ENCODE assay signal across 11 mouse cellular contexts in the genomic region with DNA sequence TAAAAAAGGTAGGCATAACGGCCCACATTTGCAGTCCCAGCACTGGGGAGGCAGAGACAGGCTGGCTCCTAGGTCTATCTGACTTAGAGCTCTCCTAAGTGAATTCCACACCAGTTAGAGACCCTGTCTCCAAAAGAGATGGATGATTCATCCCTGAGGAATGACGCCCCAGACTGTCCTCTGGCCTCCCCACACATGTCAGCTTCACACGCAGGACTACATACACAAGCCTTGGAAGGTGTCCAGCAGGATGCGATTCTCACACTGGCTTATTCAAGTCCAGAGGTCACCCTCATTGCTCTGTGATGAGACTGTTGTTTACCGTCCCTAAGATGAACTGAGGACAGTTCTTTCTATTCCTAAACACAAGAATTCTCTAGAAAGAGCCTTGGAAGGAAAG. TPM values are rescaled to one million over a fixed set of nuclear protein-coding genes. Genes with fewer than 3 reads are reported as not detected.
A peak's percentile ranks its signal among the peaks of the same experiment; 100 is the strongest.
DNase-seq lines count a peak whose midpoint lies in the region.
"Had no signal": no experiment of that assay in that cellular context is flagged by ENCODE, and none has a peak within 500 bp of the region (broad histone marks: within the 10 kb centered on the region; RNA-seq: fewer than 3 reads in every experiment).

No protein-coding gene starts in this region.

- peak; percentile 77 for DNase-seq in cerebellum, adult 9-10 months
- no peak for DNase-seq in cerebellum, adult 8-10 months
- peak; percentile 72 for DNase-seq in kidney, postnatal 14 days
- DNase-seq in kidney, adult 18-20 months = no peak
- DNase-seq in Muller cell, postnatal 12 days (ENCODE audit: inconsistent ontology term) = peak; percentile 77
- peak; percentile 54 for DNase-seq in lung, postnatal 14 days
- DNase-seq in urinary bladder, postnatal 14 days (ENCODE audit: low spot score) = no peak
- no peak for DNase-seq in adrenal gland, adult 8-10 months
- DNase-seq: gastrocnemius, adult 2 months; spleen, adult 18-20 months; thymus, postnatal 14 days had no signal

RNA-seq across cellular contexts. Expression of a gene that starts 12.2 kb away (rescaled TPM):
- total RNA-seq in adrenal gland, adult 8-10 months (2022) = 1 to 10 TPM; 3.9 to 7.9 (median 6.1) TPM

Comparison
In these comparisons a context has a peak if more than half of its experiments do, and no peak if none do; other contexts are left out.
1. DNase-seq: peak in cerebellum, adult 9-10 months (single experiment), kidney, postnatal 14 days (single experiment), Muller cell, postnatal 12 days (single experiment) and lung, postnatal 14 days (single experiment); none in cerebellum, adult 8-10 months (single experiment), kidney, adult 18-20 months (single experiment), urinary bladder, postnatal 14 days (single experiment) and adrenal gland, adult 8-10 months (single experiment).